Comparison of ENCODE assay signal across 9 mouse cellular contexts in the genomic region with DNA sequence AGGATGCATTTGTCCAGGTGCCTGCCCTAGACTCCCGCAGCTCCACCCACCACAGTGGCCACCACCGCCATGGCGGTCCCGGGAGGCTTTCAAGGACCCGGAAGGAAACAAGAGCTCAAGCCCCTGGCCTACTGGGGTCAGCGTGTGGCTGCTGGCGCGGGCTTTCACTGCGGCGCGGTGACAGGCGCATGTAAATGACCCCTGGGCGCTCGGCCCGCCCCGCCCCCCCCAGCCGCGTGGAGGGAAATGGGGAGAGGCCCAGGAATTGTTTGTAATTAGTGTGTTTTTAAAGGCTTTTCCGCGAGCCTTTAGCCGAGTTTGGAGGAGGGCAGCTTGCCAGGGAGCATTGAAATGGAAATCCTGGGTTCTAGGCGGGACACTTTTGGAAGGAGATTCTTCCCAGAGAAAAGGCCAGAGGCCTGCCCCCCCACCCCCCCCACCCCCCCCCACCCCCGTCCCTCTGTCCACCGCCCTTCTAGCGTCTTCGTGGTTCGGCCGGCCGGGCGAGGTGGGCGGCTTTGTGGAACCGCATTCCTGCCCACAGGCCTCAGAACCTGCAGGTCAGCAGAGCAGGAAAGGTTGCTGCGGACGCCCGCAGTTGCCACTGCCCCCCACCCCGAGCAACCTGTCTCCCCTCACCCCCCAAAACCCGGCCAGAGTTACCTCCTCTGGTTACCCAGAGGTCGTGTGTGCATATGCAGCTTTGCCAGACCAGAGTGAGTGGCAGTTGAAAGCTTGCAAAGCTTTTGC. TPM values are rescaled to one million over a fixed set of nuclear protein-coding genes. Genes with fewer than 3 reads are reported as not detected.
DNase-seq lines count a peak whose midpoint lies in the region; ATAC-seq and TF ChIP-seq lines count a peak whose summit lies in the region.
"Had no signal": no experiment of that assay in that cellular context is flagged by ENCODE, and none has a peak within 500 bp of the region (broad histone marks: within the 10 kb centered on the region; RNA-seq: fewer than 3 reads in every experiment).

No protein-coding gene starts in this region.

- no peaks in the 10 kb centered on the region for H3K9me3 ChIP-seq in heart, embryonic 10.5 days
- no peaks in the 10 kb centered on the region for H3K9me3 ChIP-seq in embryonic facial prominence, embryonic 10.5 days
- H3K9me3 ChIP-seq in intestine, postnatal 0 days (ENCODE audit: control insufficient read depth) = no peaks in the 10 kb centered on the region
- no peaks in the 10 kb centered on the region for H3K9me3 ChIP-seq in midbrain, embryonic 11.5 days (ENCODE audit: control insufficient read depth, low read length)

- no peak for ATAC-seq in intestine, postnatal 0 days
- peak; percentile 68 for ATAC-seq in midbrain, embryonic 11.5 days (ENCODE audit: low FRiP score)

- no peak for DNase-seq in heart, embryonic 10.5 days (ENCODE audit: low spot score)
- DNase-seq in heart, postnatal 10 days = no peak
- DNase-seq in embryonic facial prominence, embryonic 10.5 days (ENCODE audit: low spot score) = peak; percentile 63
- DNase-seq in midbrain, embryonic 11.5 days (ENCODE audit: low spot score, missing footprints) = no peak
- DNase-seq in ovary, postnatal 14 days (ENCODE audit: low spot score) = no peak
- no peak for DNase-seq in gastrocnemius, postnatal 14 days
- DNase-seq in thymus, postnatal 0 days (ENCODE audit: low spot score) = no peak
- DNase-seq: B cell, adult 2 months had no signal

- intact Hi-C loops in heart, postnatal 10 days (cut with DNase I) = no loop called here
- intact Hi-C loops in gastrocnemius, postnatal 14 days (cut with DNase I; ENCODE audit: low total_unique reads) = no loop called here

- peak overlapping the region; percentile 35 for H3K4me3 ChIP-seq in heart, embryonic 10.5 days
- H3K4me3 ChIP-seq in embryonic facial prominence, embryonic 10.5 days = peak overlapping the region; percentile 30; the same call in 1 of the 2 replicates
- no peak overlapping the region for H3K4me3 ChIP-seq in intestine, postnatal 0 days (ENCODE audit: low read depth, low read length)
- no peak overlapping the region for H3K4me3 ChIP-seq in midbrain, embryonic 11.5 days (ENCODE audit: low read depth, low read length)

- TF ChIP-seq CTCF in intestine, postnatal 0 days (IDR thresholded peaks at IDR 0.05; ENCODE audit: low read depth) = no peak

- peaks cover 73% of the 10 kb centered on the region; the same call in 1 of the 2 replicates for H3K27me3 ChIP-seq in heart, embryonic 10.5 days (ENCODE audit: insufficient read depth, poor library complexity, severe bottlenecking)
- peaks cover 99% of the 10 kb centered on the region for H3K27me3 ChIP-seq in embryonic facial prominence, embryonic 10.5 days (replicated peaks; ENCODE audit: low read depth, poor library complexity, severe bottlenecking)
- H3K27me3 ChIP-seq in intestine, postnatal 0 days (replicated peaks; ENCODE audit: control insufficient read depth, insufficient read depth, low read length) = peaks cover 4% of the 10 kb centered on the region; the same call in 1 of the 2 replicates
- H3K27me3 ChIP-seq in midbrain, embryonic 11.5 days (ENCODE audit: control insufficient read depth, insufficient read depth, low read length) = peaks cover 5% of the 10 kb centered on the region

- H3K4me2 ChIP-seq in intestine, postnatal 0 days (replicated peaks; ENCODE audit: low read depth) = peak overlapping the region; percentile 40
- no peak overlapping the region for H3K4me2 ChIP-seq in midbrain, embryonic 11.5 days

- H3K36me3 ChIP-seq in heart, embryonic 10.5 days = no peaks in the 10 kb centered on the region
- H3K36me3 ChIP-seq in embryonic facial prominence, embryonic 10.5 days (replicated peaks) = no peaks in the 10 kb centered on the region
- no peaks in the 10 kb centered on the region for H3K36me3 ChIP-seq in intestine, postnatal 0 days (ENCODE audit: control insufficient read depth, insufficient read depth)
- H3K36me3 ChIP-seq in midbrain, embryonic 11.5 days (ENCODE audit: control insufficient read depth, insufficient read depth, low read length) = no peaks in the 10 kb centered on the region

- no peak overlapping the region for H3K9ac ChIP-seq in intestine, postnatal 0 days (ENCODE audit: low read depth, low read length)
- H3K9ac ChIP-seq in midbrain, embryonic 11.5 days (ENCODE audit: low read length) = no peak overlapping the region

- peaks cover 12% of the 10 kb centered on the region for H3K4me1 ChIP-seq in heart, embryonic 10.5 days
- H3K4me1 ChIP-seq in embryonic facial prominence, embryonic 10.5 days = peaks cover 28% of the 10 kb centered on the region
- no peaks in the 10 kb centered on the region for H3K4me1 ChIP-seq in intestine, postnatal 0 days (replicated peaks; ENCODE audit: control insufficient read depth, insufficient read depth, low read length)
- H3K4me1 ChIP-seq in midbrain, embryonic 11.5 days (ENCODE audit: control insufficient read depth, insufficient read depth, low read length) = peaks cover 4% of the 10 kb centered on the region; the same call in 1 of the 2 replicates

- peak overlapping the region; percentile 75 for H3K27ac ChIP-seq in heart, embryonic 10.5 days
- peak overlapping the region; percentile 84 for H3K27ac ChIP-seq in embryonic facial prominence, embryonic 10.5 days (replicated peaks)
- H3K27ac ChIP-seq in intestine, postnatal 0 days (ENCODE audit: low read depth, low read length) = no peak overlapping the region
- peak overlapping the region; percentile 25; the same call in 1 of the 2 replicates for H3K27ac ChIP-seq in midbrain, embryonic 11.5 days (ENCODE audit: low read depth, low read length)

- WGBS in heart, embryonic 10.5 days = 25% methylated on average over 38 of the region's 38 CpGs
- WGBS in embryonic facial prominence, embryonic 10.5 days = 29% methylated on average over 37 of the region's 38 CpGs
- 35% methylated on average over 34 of the region's 38 CpGs for WGBS in intestine, postnatal 0 days
- 15% methylated on average over 29 of the region's 38 CpGs for WGBS in midbrain, embryonic 11.5 days

RNA-seq across cellular contexts. Expression of gene Pja1, which starts 28.1 kb away (rescaled TPM):
- 111 and 146 TPM in 2 replicates for polyA plus RNA-seq in heart, embryonic 10.5 days (2016; fragmentation: Nextera tagmentation; extraction: Ambion mirVana)
- total RNA-seq in heart, postnatal 10 days (2021) = 10 to 100 TPM; 32.9 to 37.1 TPM
- polyA plus RNA-seq in embryonic facial prominence, embryonic 10.5 days (2016; fragmentation: Nextera tagmentation; extraction: Ambion mirVana) = 181 and 185 TPM in 2 replicates
- 74.1 and 74.4 TPM in 2 replicates for polyA plus RNA-seq in intestine, postnatal 0 days (2015; fragmentation: Nextera tagmentation; extraction: Ambion mirVana)
- 213 and 222 TPM in 2 replicates for polyA plus RNA-seq in midbrain, embryonic 11.5 days (2014; fragmentation: Nextera tagmentation; extraction: Ambion mirVana)
- total RNA-seq in gastrocnemius, postnatal 14 days (2021) = 10 to 100 TPM; 17.1 to 23.0 TPM
- 39.0 and 46.3 TPM in 2 replicates for polyA plus RNA-seq in thymus, postnatal 0 days (2015; fragmentation: Nextera tagmentation; extraction: Ambion mirVana)

Comparison
In these comparisons a context has a peak if more than half of its experiments do, and no peak if none do; other contexts are left out.
1. H3K4me3 ChIP-seq: peak in heart, embryonic 10.5 days (single experiment) and embryonic facial prominence, embryonic 10.5 days (single experiment); none in intestine, postnatal 0 days (single experiment) and midbrain, embryonic 11.5 days (single experiment).